Mouse (Mus musculus): ENCODE data around the gene Eepd1.

DNA sequence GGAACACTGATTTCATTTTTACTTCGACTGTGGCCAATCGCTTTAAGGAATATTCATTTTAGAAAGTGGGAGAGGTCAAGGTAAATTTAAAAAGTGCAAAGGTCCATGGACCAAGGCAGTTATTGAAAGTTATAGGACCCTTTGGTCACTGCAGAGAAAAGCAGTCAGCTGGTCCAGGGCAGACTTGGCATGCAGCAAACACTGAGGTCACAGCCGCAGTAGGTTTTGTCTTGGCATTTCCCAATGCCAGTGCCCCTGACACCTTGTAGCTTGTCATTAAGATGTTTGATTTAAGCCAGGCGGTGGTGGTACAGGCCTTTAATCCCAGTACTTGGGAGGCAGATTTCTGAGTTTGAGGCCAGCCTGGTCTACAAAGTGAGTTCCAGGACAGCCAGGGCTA, 92.8 kb downstream of the Eepd1 start:
- no peak for TF ChIP-seq CTCF (IDR thresholded peaks at IDR 0.05; ENCODE audit: insufficient read depth, low read length)
- no peak for TF ChIP-seq POLR2A (IDR thresholded peaks at IDR 0.05; ENCODE audit: borderline replicate concordance, extremely low read depth, low read depth, low read length)
